Mouse (Mus musculus) forebrain, embryonic 15.5 days (tissue): ENCODE results near the gene Cacng3. TPM values are rescaled to one million over a fixed set of nuclear protein-coding genes. Genes with fewer than 3 reads are reported as not detected.

ENCODE experiments used
- ATAC-seq: fragments of 200-750 bp; cut with Nextera tagmentation; replicated peaks from 2 replicates; pipeline ENCODE4 v1.8.0; 2017; ENCODE audit warnings: mild to moderate bottlenecking, moderate TSS enrichment, moderate library complexity
- H3K27ac ChIP-seq: fragments of 300-500 bp; sonication (generic); replicated peaks from 2 replicates; pipeline ENCODE4 v1.5.1; 2015; ENCODE audit warnings: mild to moderate bottlenecking, inconsistent platforms
- H3K27me3 ChIP-seq: fragments of 300-500 bp; sonication (generic); 2 replicates; pipeline ENCODE4 v1.6.1; 2015; ENCODE audit warnings: inconsistent platforms
- H3K36me3 ChIP-seq: fragments of 300-500 bp; sonication (generic); 2 replicates; pipeline ENCODE4 v1.6.1; 2015; ENCODE audit warnings: mild to moderate bottlenecking, inconsistent platforms
- H3K4me1 ChIP-seq: fragments of 300-500 bp; sonication (generic); 2 replicates; pipeline ENCODE4 v1.6.1; 2015; ENCODE audit warnings: inconsistent platforms
- H3K4me2 ChIP-seq: fragments of 300-500 bp; sonication (generic); replicated peaks from 2 replicates; pipeline ENCODE4 v1.6.1; 2015; ENCODE audit warnings: mild to moderate bottlenecking, inconsistent platforms
- H3K4me3 ChIP-seq: fragments of 300-500 bp; sonication (generic); 2 replicates; pipeline ENCODE4 v1.5.1; 2015; ENCODE audit warnings: mild to moderate bottlenecking, inconsistent platforms
- H3K9ac ChIP-seq: fragments of 300-500 bp; sonication (generic); replicated peaks from 2 replicates; pipeline ENCODE4 v1.6.1; 2015; ENCODE audit warnings: mild to moderate bottlenecking, inconsistent platforms
- H3K9me3 ChIP-seq: fragments of 300-500 bp; sonication (generic); 2 replicates; pipeline ENCODE4 v1.6.1; 2016; ENCODE audit warnings: inconsistent platforms
- WGBS: fragments of 180-500 bp; shearing (Covaris S2); methylation state at CpG from one replicate; pipeline ENCODE4 v1.1.7; 2015; ENCODE audit warnings: mixed read lengths; 5-methylcytosine and 5-hydroxymethylcytosine counted together
- polyA plus RNA-seq: library from polyadenylated mRNA; unstranded; fragments of >200 nt; fragmentation: Nextera tagmentation; extraction: Ambion mirVana; gene quantifications from 2 replicates; pipeline ENCODE4 v1.2.1, GENCODE M21; 2015

Gene Cacng3
- polyA plus RNA-seq, 1 experiment from 2014 or later, result 8.7 TPM

DNA sequence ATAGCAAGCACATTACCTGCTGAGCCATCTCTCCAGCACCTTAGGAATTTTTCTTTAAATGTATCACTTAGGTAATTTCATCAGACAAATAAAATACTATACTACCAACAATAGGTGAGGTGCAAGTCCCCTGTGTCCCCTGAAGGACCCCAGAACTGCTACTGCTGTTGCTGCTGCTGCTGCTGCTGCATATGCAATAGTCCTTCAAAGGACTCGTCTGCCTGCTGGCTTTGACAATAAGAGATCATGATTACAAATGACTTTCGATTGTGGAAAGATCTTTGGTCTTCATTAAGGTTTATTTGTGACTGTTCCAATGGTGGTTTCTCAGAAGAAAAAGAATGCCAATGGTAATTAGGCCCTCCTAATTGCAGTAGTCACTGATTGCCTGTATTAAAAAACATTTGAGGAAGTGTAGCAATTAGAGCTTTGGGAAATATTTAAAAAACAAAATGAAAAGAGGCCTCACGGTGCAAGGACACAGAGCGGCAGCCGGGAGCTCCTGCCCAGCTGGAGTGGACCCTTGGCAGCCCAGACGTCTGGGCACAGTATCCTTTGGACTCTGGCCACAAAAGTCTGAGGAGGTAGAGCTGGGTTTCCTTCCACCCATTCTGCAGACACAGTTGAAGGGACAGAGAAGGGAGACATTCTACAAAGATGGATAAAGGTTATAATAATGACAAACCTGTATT is 123.5 kb downstream of the Cacng3 start:
- ATAC-seq, result peak; percentile 43
- H3K4me2 ChIP-seq, result no peak overlapping the region
- peaks cover 5% of the 10 kb centered on the region; the same call in 1 of the 2 replicates for H3K4me1 ChIP-seq
- 8% methylated on average over 6 of the region's 6 CpGs for WGBS
- no peak overlapping the region for H3K4me3 ChIP-seq
- no peak overlapping the region for H3K9ac ChIP-seq
- H3K27ac ChIP-seq, result peak overlapping the region; percentile 51
- H3K27me3 ChIP-seq, result no peaks in the 10 kb centered on the region
- no peaks in the 10 kb centered on the region for H3K36me3 ChIP-seq
- no peaks in the 10 kb centered on the region for H3K9me3 ChIP-seq

DNA sequence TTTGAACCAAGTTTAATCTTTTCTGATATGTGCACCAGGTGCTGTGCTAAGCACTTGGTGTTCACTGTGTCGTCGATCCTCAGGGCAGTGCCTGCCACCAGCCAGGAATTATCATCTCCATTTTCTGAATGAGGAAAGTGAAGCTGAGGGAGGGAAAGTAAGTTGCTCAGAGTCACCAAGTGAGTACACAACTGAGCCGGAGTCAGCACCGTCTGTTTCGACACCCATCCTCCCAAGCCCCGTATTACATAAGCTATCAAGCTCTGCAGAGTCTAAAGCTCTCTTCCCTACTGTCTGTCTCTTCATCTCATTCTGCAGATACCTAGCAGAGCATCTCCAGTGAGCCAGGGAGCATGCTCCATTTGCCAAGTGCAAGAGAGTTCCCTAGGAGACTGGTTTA is 124.8 kb downstream of the Cacng3 start:
- Histone ChIP-seq H3K4me1 (peaks cover 5% of the 10 kb centered on the region; the same call in 1 of the 2 replicates), H3K36me3 (no peaks in the 10 kb centered on the region), H3K27ac (no peak overlapping the region), H3K9me3 (no peaks in the 10 kb centered on the region), H3K4me2 (no peak overlapping the region), H3K4me3 (no peak overlapping the region), H3K27me3 (no peaks in the 10 kb centered on the region), H3K9ac (no peak overlapping the region)
- 92% methylated on average over 6 of the region's 6 CpGs for WGBS
- ATAC-seq, result no peak

DNA sequence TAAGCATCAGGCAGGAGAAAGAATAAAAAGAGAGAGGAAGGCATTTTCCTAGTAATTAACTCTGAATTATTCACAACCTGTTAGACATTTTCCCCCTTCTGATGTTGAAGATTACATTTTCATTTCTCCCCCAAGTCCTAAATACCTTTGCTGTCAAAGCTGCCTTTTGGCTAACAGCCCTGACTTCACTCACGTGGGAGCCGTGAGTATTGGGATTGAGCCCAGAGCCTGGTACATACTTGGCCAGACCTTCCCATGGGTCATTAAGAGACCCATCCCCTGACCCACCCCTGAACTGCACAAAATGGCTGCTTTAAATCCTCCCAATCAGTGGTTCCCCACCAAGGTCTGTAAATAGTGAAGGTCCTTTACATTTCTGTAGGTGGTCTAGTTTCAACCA is 130.5 kb downstream of the Cacng3 start:
- no peak overlapping the region for H3K4me2 ChIP-seq
- no peak overlapping the region for H3K9ac ChIP-seq
- no peaks in the 10 kb centered on the region for H3K9me3 ChIP-seq
- 24% methylated on average over 2 of the region's 2 CpGs for WGBS
- ATAC-seq, result no peak
- no peak overlapping the region for H3K27ac ChIP-seq
- no peak overlapping the region for H3K4me3 ChIP-seq
- peaks cover 9% of the 10 kb centered on the region for H3K4me1 ChIP-seq
- H3K36me3 ChIP-seq, result no peaks in the 10 kb centered on the region
- H3K27me3 ChIP-seq, result no peaks in the 10 kb centered on the region

DNA sequence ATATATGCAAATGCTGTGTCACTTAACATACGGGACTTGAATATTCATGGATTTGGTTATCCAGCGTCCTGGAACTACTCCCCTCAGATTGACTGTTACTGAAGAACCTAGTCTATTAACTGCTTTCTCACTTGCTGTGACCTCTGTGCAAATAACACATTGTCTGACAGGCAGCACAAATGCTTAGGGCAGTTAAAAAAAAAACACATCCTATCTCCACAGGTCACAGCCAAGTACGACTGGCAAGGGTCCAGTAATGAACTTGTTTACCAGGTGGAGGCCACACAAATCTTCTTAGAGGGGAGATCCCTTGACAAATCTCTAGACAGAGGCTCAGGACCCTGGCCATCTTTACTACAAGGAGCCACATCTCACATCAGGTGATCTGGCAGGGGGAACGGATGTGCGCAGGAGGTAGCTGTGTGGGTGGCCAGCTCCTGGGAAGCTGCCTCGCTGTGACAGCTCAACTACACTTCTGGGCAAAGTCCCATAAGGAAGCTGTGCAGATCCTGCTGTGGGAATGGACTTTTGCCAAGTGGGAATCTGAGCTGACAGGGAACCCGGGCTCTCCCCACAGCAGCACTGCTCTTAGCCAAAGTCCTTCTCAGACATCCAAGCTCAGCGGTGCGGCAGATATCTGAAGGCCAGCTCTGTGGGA is 133.7 kb downstream of the Cacng3 start:
- no peaks in the 10 kb centered on the region for H3K9me3 ChIP-seq
- H3K27me3 ChIP-seq, result no peaks in the 10 kb centered on the region
- H3K36me3 ChIP-seq, result no peaks in the 10 kb centered on the region
- H3K9ac ChIP-seq, result no peak overlapping the region
- peaks cover 9% of the 10 kb centered on the region for H3K4me1 ChIP-seq
- 0 out of 2 replicates have a peak overlapping the region, but pooled peaks have one; percentile 11 for H3K27ac ChIP-seq
- no peak overlapping the region for H3K4me3 ChIP-seq
- WGBS, result 41% methylated on average over 9 of the region's 9 CpGs
- ATAC-seq, result peak; percentile 38; the same call in 1 of the 2 replicates
- H3K4me2 ChIP-seq, result no peak overlapping the region

DNA sequence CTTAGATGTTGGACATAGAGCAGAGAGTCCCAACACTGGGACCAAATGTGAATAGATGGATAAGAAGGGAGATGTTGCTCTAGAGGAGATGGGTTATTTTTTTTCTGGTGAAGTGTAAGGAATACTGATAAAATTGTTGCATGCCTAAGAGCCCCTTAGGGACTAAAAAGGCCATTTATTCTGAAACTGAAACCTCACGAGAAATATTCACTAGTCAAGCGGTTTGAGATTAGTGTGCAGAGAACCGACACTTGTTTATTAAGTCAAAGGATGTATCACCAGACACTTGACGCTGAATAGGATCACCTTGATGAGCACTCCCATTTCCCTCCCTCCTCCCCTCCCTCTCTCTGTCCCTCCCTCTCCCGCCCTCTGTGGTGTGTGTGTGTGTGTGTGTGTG is 136.2 kb downstream of the Cacng3 start:
- H3K4me2 ChIP-seq, result no peak overlapping the region
- 84% methylated on average over 5 of the region's 5 CpGs for WGBS
- no peak overlapping the region for H3K4me3 ChIP-seq
- H3K27ac ChIP-seq, result no peak overlapping the region
- H3K9ac ChIP-seq, result no peak overlapping the region
- peaks cover 6% of the 10 kb centered on the region for H3K4me1 ChIP-seq
- H3K27me3 ChIP-seq, result no peaks in the 10 kb centered on the region
- no peak for ATAC-seq
- H3K36me3 ChIP-seq, result no peaks in the 10 kb centered on the region
- no peaks in the 10 kb centered on the region for H3K9me3 ChIP-seq

DNA sequence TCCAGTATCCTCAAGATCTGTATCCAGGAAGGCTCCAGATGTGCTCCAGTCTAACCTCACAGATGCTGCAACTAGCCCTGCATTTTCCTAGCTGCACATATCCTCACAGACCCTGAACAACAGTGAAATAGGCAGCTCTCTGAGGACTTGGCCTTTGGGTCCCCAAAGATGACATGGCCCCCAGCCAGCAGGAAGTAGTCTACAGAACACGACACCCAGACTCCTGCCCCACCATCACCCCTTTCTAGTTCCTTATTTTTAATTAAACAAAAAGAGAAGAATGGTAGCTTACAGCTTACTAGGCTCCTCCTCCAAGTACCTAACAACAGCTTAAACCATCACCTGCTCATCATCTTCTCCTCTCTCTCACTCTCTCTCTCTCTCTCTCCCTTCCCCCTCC is 143.4 kb downstream of the Cacng3 start:
- 35% methylated on average over 1 of the region's 1 CpGs for WGBS
- Histone ChIP-seq H3K27ac (no peak overlapping the region), H3K36me3 (no peaks in the 10 kb centered on the region), H3K4me2 (no peak overlapping the region), H3K4me1 (no peaks in the 10 kb centered on the region), H3K9ac (no peak overlapping the region), H3K4me3 (no peak overlapping the region), H3K27me3 (no peaks in the 10 kb centered on the region), H3K9me3 (no peaks in the 10 kb centered on the region)
- ATAC-seq, result no peak

DNA sequence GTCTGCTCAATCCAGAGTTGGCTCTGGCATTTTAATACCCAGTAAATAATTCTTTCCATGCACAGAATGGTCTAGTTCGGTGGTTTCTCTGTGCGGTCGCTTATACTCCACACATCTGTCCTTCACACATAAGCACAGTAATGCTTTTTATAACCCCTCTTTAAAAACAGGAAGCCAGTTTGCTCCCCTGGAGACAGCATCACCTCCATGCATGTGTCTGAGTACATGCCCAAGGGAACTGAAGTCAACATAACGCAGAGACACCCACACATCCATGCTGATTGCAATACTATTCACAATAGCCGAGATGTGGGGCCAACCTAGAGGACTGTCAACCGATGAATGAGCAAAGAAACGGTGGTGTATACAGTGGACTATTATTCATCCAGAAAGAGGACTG is 147.3 kb downstream of the Cacng3 start:
- no peak overlapping the region for H3K27ac ChIP-seq
- H3K4me1 ChIP-seq, result no peaks in the 10 kb centered on the region
- H3K9ac ChIP-seq, result no peak overlapping the region
- no peak overlapping the region for H3K4me3 ChIP-seq
- no peaks in the 10 kb centered on the region for H3K9me3 ChIP-seq
- no peaks in the 10 kb centered on the region for H3K27me3 ChIP-seq
- H3K4me2 ChIP-seq, result no peak overlapping the region
- no peaks in the 10 kb centered on the region for H3K36me3 ChIP-seq
- 90% methylated on average over 7 of the region's 7 CpGs for WGBS
- no peak for ATAC-seq
